30 mouse cellular contexts compared by ENCODE assay signal in the genomic region with DNA sequence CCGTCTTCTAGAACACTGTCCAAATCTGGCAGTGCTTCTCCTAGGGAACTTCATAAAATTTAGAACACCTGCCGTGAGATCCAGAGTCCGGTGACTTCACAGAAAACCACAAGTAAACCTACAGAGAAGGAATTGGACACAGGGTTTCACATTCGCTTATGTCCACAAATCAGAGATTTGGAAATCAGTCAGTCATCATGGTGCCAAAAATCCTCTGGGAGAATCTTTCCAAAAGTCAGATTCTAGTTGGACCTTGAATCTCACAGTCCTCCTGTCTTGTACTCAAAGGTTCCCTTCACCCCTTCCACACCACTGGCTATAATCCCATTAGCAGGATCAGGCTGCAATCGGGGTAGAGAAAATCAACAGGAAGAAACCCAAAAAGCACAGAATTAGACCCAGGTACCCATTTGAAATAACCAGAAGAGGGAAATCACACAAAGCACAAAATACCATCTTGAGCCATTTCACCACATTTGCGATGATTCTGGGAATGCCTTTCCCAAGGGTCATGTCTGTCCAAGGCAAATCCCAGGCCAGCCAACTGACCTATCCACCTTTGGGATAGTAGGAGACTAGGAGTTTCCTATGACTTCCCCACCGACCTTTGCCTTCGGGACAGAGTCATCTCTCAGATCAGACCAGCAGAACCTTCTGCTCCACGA. TPM values are rescaled to one million over a fixed set of nuclear protein-coding genes. Genes with fewer than 3 reads are reported as not detected.
"Had no signal": no experiment of that assay in that cellular context is flagged by ENCODE, and none has a peak within 500 bp of the region (broad histone marks: within the 10 kb centered on the region; RNA-seq: fewer than 3 reads in every experiment).

No protein-coding gene starts in this region.

- H3K27ac ChIP-seq: limb, embryonic 10.5 days; limb, embryonic 12.5 days; limb, embryonic 13.5 days; limb, embryonic 15.5 days; liver, embryonic 12.5 days; liver, embryonic 13.5 days; liver, embryonic 14.5 days; liver, embryonic 15.5 days; lung, embryonic 15.5 days; macrophage; midbrain, embryonic 10.5 days; midbrain, embryonic 12.5 days; midbrain, embryonic 13.5 days; midbrain, embryonic 15.5 days; neural tube, embryonic 12.5 days had no signal

- ATAC-seq: liver, embryonic 12.5 days; liver, postnatal 0 days; midbrain, embryonic 13.5 days; midbrain, embryonic 15.5 days; midbrain, embryonic 16.5 days had no signal

- H3K9ac ChIP-seq: limb, embryonic 12.5 days; limb, embryonic 13.5 days; limb, embryonic 15.5 days; liver, embryonic 12.5 days; liver, embryonic 13.5 days; liver, embryonic 14.5 days; liver, embryonic 15.5 days; liver, postnatal 0 days; lung, embryonic 14.5 days; lung, embryonic 15.5 days; midbrain, embryonic 12.5 days; midbrain, embryonic 13.5 days; midbrain, embryonic 15.5 days; neural tube, embryonic 12.5 days had no signal

- H3K9me3 ChIP-seq: limb, embryonic 10.5 days; limb, embryonic 12.5 days; limb, embryonic 13.5 days; limb, embryonic 15.5 days; liver, embryonic 12.5 days; liver, embryonic 13.5 days; liver, embryonic 15.5 days; lung, embryonic 15.5 days; midbrain, embryonic 10.5 days; midbrain, embryonic 12.5 days; midbrain, embryonic 13.5 days; midbrain, embryonic 15.5 days; neural tube, embryonic 12.5 days had no signal

- DNase-seq: left cerebral cortex, postnatal 4 days; liver; liver, embryonic 13.5 days; liver, postnatal 0 days; lung, adult 18-20 months; lung, adult 2 months; lung, postnatal 14 days; lung, postnatal 36 days; midbrain, embryonic 14.5 days had no signal

- H3K27me3 ChIP-seq: limb, embryonic 12.5 days; limb, embryonic 13.5 days; limb, embryonic 15.5 days; liver, embryonic 13.5 days; lung, embryonic 15.5 days; midbrain, embryonic 12.5 days; midbrain, embryonic 13.5 days; midbrain, embryonic 15.5 days; neural tube, embryonic 12.5 days had no signal

- H3K4me2 ChIP-seq: limb, embryonic 12.5 days; limb, embryonic 13.5 days; limb, embryonic 15.5 days; liver, embryonic 12.5 days; liver, embryonic 13.5 days; liver, embryonic 15.5 days; lung, embryonic 14.5 days; lung, embryonic 15.5 days; midbrain, embryonic 11.5 days; midbrain, embryonic 12.5 days; midbrain, embryonic 13.5 days; midbrain, embryonic 15.5 days; neural tube, embryonic 12.5 days had no signal

- H3K36me3 ChIP-seq: limb, embryonic 10.5 days; limb, embryonic 12.5 days; limb, embryonic 13.5 days; limb, embryonic 15.5 days; liver, embryonic 12.5 days; liver, embryonic 13.5 days; liver, embryonic 15.5 days; lung, embryonic 15.5 days; midbrain, embryonic 10.5 days; midbrain, embryonic 12.5 days; midbrain, embryonic 13.5 days; midbrain, embryonic 15.5 days; neural tube, embryonic 12.5 days had no signal

- H3K4me1 ChIP-seq: limb, embryonic 12.5 days; limb, embryonic 13.5 days; limb, embryonic 15.5 days; liver, embryonic 12.5 days; liver, embryonic 13.5 days; liver, embryonic 15.5 days; lung, embryonic 15.5 days; megakaryocyte, embryonic 14.5 days; midbrain, embryonic 10.5 days; midbrain, embryonic 12.5 days; midbrain, embryonic 13.5 days; midbrain, embryonic 15.5 days; neural tube, embryonic 12.5 days had no signal

- H3K4me3 ChIP-seq: limb, embryonic 10.5 days; limb, embryonic 12.5 days; limb, embryonic 13.5 days; limb, embryonic 15.5 days; liver, embryonic 12.5 days; liver, embryonic 13.5 days; liver, embryonic 15.5 days; lung, embryonic 15.5 days; megakaryocyte, embryonic 14.5 days; midbrain, embryonic 10.5 days; midbrain, embryonic 12.5 days; midbrain, embryonic 13.5 days; midbrain, embryonic 15.5 days; myocyte; neural tube, embryonic 12.5 days had no signal

RNA-seq across cellular contexts. Expression of a gene that starts 15.6 kb away (rescaled TPM):
- total RNA-seq: megakaryocyte-erythroid progenitor cell, adult 5-6 weeks; monocyte, adult 5-6 weeks had no signal
- polyA plus RNA-seq: macrophage had no signal
